Mouse (Mus musculus) embryonic facial prominence, embryonic 13.5 days (tissue): ENCODE data around the gene Gm21616. TPM values are rescaled to one million over a fixed set of nuclear protein-coding genes. Genes with fewer than 3 reads are reported as not detected.
"Not testable (repeated sequence)": the region's sequence is repeated elsewhere in the genome, so short reads cannot be mapped to it uniquely, and the experiment has no call there.

Experiments
- ATAC-seq: fragments of 200-750 bp; cut with Nextera tagmentation; 2 replicates; pipeline ENCODE4 v1.8.0; 2017; ENCODE audit warnings: low read depth; ENCODE audit not compliant: insufficient number of reproducible peaks, insufficient read depth, low FRiP score, low TSS enrichment
- H3K27ac ChIP-seq: fragments of 300-500 bp; sonication (generic); 2 replicates; pipeline ENCODE4 v1.5.1; 2015; ENCODE audit warnings: moderate library complexity, mild to moderate bottlenecking, inconsistent platforms
- H3K27me3 ChIP-seq: fragments of 300-500 bp; sonication (generic); 2 replicates; pipeline ENCODE4 v1.6.1; 2015; ENCODE audit warnings: mild to moderate bottlenecking, inconsistent platforms
- H3K36me3 ChIP-seq: fragments of 300-500 bp; sonication (generic); 2 replicates; pipeline ENCODE4 v1.6.1; 2015; ENCODE audit warnings: mild to moderate bottlenecking, inconsistent platforms
- H3K4me1 ChIP-seq: fragments of 300-500 bp; sonication (generic); 2 replicates; pipeline ENCODE4 v1.6.1; 2015; ENCODE audit warnings: inconsistent platforms
- H3K4me2 ChIP-seq: fragments of 300-500 bp; sonication (generic); 2 replicates; pipeline ENCODE4 v1.6.1; 2015; ENCODE audit warnings: moderate library complexity, mild to moderate bottlenecking, inconsistent platforms
- H3K4me3 ChIP-seq: fragments of 300-500 bp; sonication (generic); 2 replicates; pipeline ENCODE4 v1.5.1; 2015; ENCODE audit warnings: mild to moderate bottlenecking, inconsistent platforms
- H3K9ac ChIP-seq: fragments of 300-500 bp; sonication (generic); 2 replicates; pipeline ENCODE4 v1.6.1; 2015; ENCODE audit warnings: mild to moderate bottlenecking, inconsistent platforms
- H3K9me3 ChIP-seq: fragments of 300-500 bp; sonication (generic); 2 replicates; pipeline ENCODE4 v1.6.1; 2016; ENCODE audit warnings: inconsistent platforms
- WGBS: fragments of 180-500 bp; shearing (Covaris S2); methylation state at CpG from one replicate; pipeline ENCODE4 v1.1.7; 2015; ENCODE audit warnings: mixed read lengths; 5-methylcytosine and 5-hydroxymethylcytosine counted together
- polyA plus RNA-seq: library from polyadenylated mRNA; unstranded; fragments of >200 nt; fragmentation: Nextera tagmentation; extraction: Ambion mirVana; gene quantifications from 2 replicates; pipeline ENCODE4 v1.2.1, GENCODE M21; 2015

The Gm21616 gene
- not detected in 2 replicates for polyA plus RNA-seq

- no CpG with 5 or more reads among the region's 4 CpGs for WGBS
- H3K9ac ChIP-seq, H3K4me1 ChIP-seq, ATAC-seq, H3K36me3 ChIP-seq, H3K4me3 ChIP-seq, H3K9me3 ChIP-seq, H3K27me3 ChIP-seq, H3K27ac ChIP-seq, H3K4me2 ChIP-seq: not testable (repeated sequence)
Observed at GRCm38 (mm10) chrX:125435242-125435641, at the start of gene Gm21616. TSS of gene Gm21616 (plus strand) at chrX:125435542.
